Mouse (Mus musculus): ENCODE measurements around the gene Foxg1.

Foxg1 gene

DNA sequence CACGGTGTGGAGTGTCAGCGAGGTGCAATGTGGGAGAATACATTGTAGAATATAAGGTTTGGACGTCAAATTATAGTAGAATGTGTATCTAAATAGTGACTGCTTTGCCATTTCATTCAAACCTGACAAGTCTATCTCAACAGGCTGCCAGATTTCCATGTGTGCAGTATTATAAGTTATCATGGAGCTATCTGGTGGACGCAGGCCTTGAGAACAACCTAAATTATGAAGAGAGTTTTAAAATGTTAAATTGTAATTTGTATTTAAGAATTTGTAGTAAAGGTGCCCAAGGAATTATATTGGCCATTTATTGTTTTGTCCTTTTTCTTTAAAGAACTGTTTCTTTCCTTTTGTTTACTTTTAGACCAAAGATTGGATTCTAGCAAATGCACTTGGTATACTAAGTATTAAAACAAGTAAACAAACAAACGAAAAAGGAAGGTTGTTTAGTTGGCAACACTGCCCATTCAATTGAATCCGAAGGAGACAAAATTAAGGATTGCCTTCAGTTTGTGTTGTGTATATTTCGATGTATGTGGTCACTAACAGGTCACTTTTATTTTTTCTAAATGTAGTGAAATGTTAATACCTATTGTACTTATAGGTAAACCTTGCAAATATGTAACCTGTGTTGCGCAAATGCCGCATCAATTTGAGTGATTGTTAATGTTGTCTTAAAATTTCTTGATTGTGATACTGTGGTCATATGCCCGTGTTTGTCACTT, 3.8 kb downstream of the Foxg1 start:
- DNase-seq = no peak

DNA sequence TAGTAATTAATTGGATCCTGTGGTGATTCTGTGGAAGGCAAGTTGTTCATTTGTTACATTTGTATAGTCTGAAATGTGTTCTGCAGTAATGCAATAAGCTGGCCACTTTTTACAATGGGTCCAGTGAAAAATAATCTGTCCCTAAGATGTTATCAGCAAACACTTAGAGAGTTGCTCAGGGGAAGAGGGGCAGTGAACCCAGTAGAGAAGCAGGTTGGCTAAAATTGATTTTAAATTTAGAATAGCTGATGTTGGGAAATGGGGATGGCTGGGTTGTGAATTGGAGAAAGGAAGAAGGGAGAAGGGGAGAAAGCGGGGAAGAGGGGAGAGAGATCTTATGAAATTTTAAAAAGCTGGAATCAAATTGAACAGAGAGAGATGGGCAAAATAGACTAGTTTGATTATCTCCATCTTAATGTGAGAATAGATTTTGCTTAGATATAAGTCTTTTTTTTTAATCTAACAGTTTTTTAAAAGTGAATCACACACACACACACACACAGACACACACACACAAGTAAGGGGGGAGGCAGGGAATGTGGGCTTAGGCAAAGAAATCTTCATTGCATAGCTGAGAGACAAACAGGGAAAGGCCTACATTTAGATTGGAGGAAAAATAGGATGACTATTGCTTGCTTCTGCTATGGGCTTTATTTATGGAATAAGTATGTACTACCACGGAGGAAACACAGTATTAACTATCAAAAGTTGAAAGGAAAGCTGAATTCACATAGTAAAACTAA, 5.6 kb downstream of the Foxg1 start:
- DNase-seq = no peak

DNA sequence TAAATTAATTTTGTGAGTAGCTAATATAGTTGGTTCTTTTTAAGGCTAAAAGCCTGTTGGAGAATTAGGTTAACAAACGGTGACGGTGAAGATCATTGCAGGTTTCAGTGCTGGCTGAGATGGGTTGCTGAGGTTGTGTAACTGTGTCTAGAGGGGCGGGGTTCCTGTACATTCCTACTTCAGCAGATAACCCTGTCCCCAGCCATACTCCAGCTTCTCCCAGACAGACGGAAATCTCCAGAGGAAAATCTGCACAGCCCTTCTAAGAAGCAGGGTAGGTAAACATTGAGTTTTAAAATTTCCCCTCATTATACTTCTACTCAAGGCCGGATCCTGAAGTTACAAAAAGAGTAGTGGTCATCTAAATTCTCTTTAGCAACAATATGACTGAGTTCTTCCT, 7.2 kb downstream of the Foxg1 start:
- DNase-seq = no peak

DNA sequence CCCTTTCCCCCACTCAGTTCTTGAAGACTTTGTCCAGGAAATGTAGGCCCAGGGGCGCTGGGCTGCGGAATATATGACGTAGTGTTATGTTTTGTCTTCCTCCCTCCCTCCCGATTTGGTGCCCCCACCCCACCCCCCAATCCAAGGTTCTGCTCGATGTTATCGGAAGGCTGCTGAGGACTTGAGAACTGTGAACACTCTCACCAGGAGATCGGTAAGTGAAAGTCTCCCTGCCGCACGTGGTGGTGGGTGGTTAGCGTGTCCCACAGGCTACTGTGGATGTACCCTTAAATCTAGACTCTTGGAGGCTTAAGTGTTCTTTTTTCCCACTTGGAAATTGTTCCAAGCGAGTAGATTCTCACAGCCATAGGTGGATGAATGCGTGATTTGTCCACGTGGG, 7.8 kb downstream of the Foxg1 start:
- no peak for DNase-seq

GRCm38 (mm10) chr12:49390926-49391304, 8.5 kb downstream of the Foxg1 start:
- DNase-seq = no peak

- no peak for DNase-seq
Observed at GRCm38 (mm10) chr12:49391305-49392040, 9.0 kb downstream of the Foxg1 start.

DNA sequence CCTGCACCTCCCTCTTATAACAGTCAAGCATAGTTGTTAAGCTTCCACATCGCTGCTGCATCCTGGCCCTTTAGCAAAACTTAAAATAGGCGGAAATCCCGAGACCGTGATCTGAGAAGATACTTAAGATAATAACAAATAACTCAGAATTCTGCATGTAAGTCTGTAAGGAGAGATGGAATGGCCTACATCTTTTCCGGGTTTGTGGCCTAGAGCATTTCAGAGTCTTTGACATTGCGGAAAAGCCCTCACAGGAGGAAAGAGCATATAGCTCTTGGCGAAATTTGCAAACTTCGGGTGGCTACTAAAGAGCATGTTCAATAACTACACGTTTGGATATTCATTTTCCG, 9.6 kb downstream of the Foxg1 start:
- no peak for DNase-seq

DNA sequence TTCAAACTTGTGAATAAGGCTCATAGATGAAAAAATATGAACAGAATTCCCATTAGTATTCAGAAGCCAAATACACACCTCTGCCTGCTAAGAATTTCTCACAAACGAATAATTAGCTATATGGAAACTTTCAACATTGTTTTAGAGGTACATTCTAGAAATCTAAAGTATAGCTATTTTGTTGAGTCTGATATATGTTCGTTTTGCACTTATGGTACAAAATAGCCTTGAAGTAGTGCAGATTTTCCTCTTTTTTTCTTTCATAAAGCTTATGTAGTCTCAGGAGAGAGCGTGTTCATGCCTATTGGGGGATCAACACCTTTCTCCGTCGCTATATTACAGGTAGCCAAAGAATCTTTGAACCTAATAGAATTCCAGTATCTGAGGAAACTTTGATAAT, 10.4 kb downstream of the Foxg1 start:
- DNase-seq = no peak

- no peak for DNase-seq
Observed at GRCm38 (mm10) chr12:49393639-49394038, 11.2 kb downstream of the Foxg1 start.

GRCm38 (mm10) chr12:49394181-49394580, 11.7 kb downstream of the Foxg1 start:
- no peak for DNase-seq

DNA sequence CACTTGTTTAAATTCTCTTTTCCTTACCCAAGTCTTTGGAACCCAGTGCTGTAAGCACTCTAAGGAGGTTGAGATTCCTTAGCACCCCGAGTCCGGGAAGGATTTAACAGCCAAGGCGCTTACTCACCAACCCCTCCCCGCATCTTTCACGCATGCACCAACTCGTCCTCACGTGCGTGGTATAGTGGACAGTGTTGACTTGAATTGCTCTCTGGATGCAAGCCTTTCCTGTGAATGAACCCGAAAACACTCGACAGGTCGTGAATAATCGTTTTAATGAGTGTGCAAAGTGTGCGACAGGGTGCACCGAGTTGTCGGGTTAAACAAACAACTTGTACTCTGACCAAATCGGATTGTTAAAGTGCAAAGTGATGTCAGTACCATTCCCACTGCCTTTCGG, 12.4 kb downstream of the Foxg1 start:
- no peak for DNase-seq

DNA sequence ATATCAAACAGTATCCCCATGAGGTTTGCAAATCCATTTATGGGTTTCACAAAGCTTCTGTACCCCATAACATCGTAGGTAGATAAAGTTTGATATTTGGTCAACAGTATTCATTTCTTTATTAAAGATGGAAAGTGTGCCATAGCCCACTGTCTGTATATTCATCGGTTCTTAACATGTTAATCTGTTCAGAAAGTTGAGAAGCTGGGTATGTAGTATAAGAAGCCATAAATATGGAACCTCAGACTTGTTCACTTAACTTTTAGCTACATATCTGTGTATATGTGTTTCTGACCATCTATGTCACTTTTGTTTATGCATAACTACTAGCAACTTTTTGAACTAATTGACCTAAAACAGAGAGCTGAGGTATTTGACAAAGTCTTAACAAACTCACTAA, 13.5 kb downstream of the Foxg1 start:
- DNase-seq = no peak

- no peak for DNase-seq
Observed at GRCm38 (mm10) chr12:49396776-49397175, 14.3 kb downstream of the Foxg1 start.

DNA sequence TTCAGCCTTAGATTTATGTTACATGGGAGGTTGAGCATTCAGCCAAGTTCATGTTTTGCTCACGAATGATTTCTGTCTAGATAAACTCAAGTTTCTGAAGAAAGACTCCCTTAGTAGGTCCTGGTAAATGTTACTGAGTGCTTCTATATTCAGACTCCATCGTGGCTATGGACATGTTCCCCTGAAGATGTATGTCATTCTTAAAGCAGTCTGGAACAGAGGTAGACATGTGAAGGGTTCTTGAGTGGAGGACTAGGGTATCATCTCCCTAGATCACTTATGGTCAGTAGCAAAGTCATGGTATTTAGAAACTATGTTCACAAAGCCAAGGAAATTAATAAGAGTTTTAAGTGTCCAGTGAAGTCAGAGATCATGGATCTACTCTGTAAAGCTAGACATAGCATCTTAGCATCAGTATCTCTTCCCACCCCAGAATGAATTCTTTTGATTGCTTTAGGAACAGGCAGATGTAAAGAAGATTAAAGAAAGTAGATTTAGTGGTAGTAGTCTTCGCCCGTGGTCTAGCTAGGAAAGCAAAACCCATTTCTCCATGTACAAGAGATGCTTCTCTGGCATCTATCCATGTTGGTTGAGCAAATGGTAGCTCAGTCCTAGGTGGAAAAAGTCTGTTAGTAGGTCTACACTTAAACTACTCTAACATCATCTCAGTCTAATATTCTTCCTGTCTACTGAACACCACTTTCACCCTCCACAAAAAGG, 15.1 kb downstream of the Foxg1 start:
- no peak for DNase-seq

GRCm38 (mm10) chr12:49398163-49398540, 15.7 kb downstream of the Foxg1 start:
- DNase-seq = no peak

DNA sequence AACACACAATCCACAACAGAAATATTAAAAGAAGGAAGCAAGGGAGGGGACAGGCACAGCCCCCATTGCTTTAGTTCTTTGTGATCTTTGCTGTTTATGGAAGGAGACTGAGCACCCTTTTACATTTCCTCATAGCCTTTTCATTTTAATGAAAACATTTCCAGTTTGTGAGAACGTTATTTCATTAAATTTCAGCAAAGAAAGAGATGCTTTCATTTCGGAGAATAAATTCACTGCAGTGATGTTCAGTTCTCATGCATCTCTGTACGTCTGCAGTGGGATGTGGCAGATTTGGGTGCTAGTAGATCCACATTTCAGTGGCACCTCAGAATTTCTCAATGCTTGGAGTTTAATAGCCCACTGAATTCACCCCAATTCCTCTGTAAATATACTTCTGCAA, 16.2 kb downstream of the Foxg1 start:
- no peak for DNase-seq

GRCm38 (mm10) chr12:49399611-49400010, 17.2 kb downstream of the Foxg1 start:
- no peak for DNase-seq

DNA sequence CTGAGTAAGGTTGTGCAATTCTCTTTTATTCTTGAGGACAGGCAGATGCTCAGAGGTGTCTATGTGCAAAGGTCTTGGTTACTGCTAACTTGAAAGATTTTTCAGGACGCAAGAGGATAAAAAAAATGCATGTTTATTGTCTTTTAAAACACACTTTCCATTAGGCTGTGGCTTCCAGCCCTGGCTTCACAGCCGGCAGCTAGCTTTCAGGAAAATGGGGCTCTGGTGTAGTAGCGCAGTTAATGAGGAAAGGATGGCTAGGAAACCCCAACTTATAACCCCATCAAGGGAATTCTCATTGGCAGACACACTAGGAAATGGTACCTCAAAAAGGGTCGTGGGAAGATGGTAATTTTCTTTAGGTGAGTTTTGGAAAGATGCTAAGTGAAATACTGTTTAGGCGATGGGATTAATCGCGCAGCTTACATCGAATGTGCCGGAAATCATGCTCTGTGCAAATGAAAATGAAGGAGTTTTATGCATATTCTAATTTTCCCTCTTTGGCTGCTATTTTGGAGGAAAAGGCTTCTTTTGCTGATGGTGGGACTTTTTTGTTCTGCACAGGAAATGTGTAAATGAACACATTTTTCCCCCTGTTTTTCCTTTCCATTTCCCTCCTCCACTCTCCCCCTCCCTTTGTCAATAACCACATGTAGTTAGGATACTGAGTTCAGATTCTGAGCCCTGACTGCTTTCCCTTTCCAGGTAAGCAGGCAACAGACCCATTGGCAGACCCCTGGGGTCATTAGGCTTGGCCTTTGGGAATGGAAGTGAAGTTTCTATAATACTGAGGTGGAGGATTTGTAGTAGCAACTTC, 17.8 kb downstream of the Foxg1 start:
- DNase-seq = no peak

DNA sequence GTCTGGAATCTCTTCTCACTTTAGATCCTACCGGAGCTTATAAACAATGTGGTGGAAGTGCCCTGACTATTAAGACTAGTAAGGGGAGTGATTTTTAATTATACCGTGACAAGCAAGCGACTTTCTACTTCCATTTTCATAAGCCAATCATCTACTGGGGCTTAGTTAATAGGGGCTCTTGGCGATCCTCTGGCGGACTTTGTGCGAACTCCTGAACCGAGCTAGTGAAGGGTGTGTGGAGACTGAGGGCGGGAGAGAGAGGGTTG, 18.3 kb downstream of the Foxg1 start:
- no peak for DNase-seq

- DNase-seq = no peak
Observed at GRCm38 (mm10) chr12:49401119-49401795, 18.8 kb downstream of the Foxg1 start.

- no peak for DNase-seq
Observed at GRCm38 (mm10) chr12:49401796-49402130, 19.3 kb downstream of the Foxg1 start.

- DNase-seq = no peak
Observed at GRCm38 (mm10) chr12:49409833-49410232, 27.4 kb downstream of the Foxg1 start.
